Mouse (Mus musculus) left cerebral cortex, postnatal 14 days (tissue): ENCODE measurements around the gene Dync1li2. TPM values are rescaled to one million over a fixed set of nuclear protein-coding genes. Genes with fewer than 3 reads are reported as not detected.

Experiments
- total RNA-seq, 2 experiments: library from RNA; stranded (reverse); gene quantifications; 2 replicates each; pipeline ENCODE4 v1.2.3; 2021

Dync1li2 gene
- total RNA-seq, 2 experiments from 2014 or later: 254 to 257 TPM

Other genes with a start within 250 kb of the Dync1li2 start
- gene Tk2, start 194.5 kb downstream of the Dync1li2 start, total RNA-seq: 10 to 100 TPM; 37.3 to 39.9 TPM
- gene Cklf, start 192.2 kb downstream of the Dync1li2 start, total RNA-seq: 1 to 10 TPM; 8.7 to 8.9 TPM
- gene Cmtm2a, start 149.9 kb downstream of the Dync1li2 start, total RNA-seq: not detected
- not detected for gene Gm45711, start 133.0 kb downstream of the Dync1li2 start, total RNA-seq
- gene Cmtm1, start 132.9 kb downstream of the Dync1li2 start, total RNA-seq: not detected
- gene Gm11020, start 121.5 kb downstream of the Dync1li2 start, total RNA-seq: not detected
- gene Cmtm2b, start 120.8 kb downstream of the Dync1li2 start, total RNA-seq: not detected
- gene Cmtm3, start 103.6 kb downstream of the Dync1li2 start, total RNA-seq: 10 to 100 TPM; 12.2 to 21.8 TPM
- 10 to 100 TPM; 71.3 to 72.9 TPM for gene Cmtm4, start 47.2 kb downstream of the Dync1li2 start, total RNA-seq
- 1 to 10 TPM; 1.0 to 1.6 TPM for gene Terb1, start 66.9 kb upstream of the Dync1li2 start, total RNA-seq
- 10 to 100 TPM; 50.1 to 52.2 TPM for gene Nae1, start 91.6 kb upstream of the Dync1li2 start, total RNA-seq
- 10 to 100 TPM; 28.9 to 36.4 TPM for gene Car7, start 91.6 kb upstream of the Dync1li2 start, total RNA-seq
- 1 to 10 TPM; 8.8 to 9.0 TPM for gene Pdp2, start 148.4 kb upstream of the Dync1li2 start, total RNA-seq
- not detected for gene Cdh16, start 181.3 kb upstream of the Dync1li2 start, total RNA-seq
- gene Rrad, start 188.3 kb upstream of the Dync1li2 start, total RNA-seq: 1 to 10 TPM; 4.8 to 5.1 TPM
- gene Ciao2b, start 198.9 kb upstream of the Dync1li2 start, total RNA-seq: 10 to 100 TPM; 30.7 to 32.1 TPM